Mouse (Mus musculus) granulocyte monocyte progenitor cell, adult 5-6 weeks (primary cell): ENCODE measurements at regions not wholly inside any gene's neighbourhood (a gene's known extent, or its start where the extent isn't known, plus 50 kb on each side); places are given as distances from the start of the nearest gene placed in this dataset.

Source experiments
- ATAC-seq: replicated peaks from 2 replicates; pipeline ENCODE4 v1.8.0; 2016; ENCODE audit warnings: mild to moderate bottlenecking, moderate TSS enrichment, inconsistent platforms; ENCODE audit not compliant: poor library complexity, severe bottlenecking

DNA sequence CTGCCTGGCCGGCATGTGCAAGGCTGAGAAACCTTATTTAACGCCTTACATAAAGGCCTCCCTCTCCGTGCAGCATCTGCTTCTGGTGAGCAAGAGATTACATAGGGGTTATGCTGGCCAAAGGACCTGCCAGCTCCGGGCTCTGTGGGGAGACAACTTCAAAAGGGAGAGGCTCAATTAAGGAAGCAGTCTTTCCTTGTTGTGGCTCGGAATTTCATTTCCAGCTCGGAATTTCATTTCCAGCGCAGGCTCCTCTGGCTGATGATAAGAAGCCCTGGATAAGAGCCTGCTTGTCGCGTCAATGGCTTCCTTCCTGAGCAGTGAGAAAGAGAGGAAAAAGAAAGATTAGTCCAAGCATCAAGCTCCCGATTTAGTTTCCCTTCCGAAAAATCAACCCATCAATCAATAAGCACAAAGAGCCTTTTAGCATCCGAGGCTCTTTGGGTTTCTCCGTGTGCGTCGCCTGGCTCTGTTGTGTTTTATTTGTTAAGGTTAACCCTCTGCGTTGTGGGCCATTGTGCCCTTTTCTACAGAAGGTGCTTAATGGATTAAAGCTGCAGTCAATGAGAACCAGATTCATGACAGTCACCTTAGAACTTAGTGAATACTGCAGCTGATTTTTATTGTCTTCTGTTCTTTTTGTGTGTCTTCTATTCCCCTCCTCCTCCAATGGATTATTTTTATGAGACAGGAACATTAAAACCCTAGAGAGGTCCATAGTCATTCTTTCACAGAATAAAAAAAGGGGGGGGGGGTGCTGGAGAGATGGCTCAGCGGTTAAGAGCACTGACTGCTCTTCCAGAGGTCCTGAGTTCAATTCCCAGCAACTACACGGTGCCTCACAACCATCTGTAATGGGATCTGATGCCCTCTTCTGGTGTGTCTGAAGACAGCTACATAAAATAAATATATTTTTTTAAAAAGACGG, 218.3 kb downstream of the Myo1b start:
- no peak for ATAC-seq

- no peak for ATAC-seq
Observed at GRCm38 (mm10) chr1:51696471-51696870, 218.2 kb upstream of the Nabp1 start.

DNA sequence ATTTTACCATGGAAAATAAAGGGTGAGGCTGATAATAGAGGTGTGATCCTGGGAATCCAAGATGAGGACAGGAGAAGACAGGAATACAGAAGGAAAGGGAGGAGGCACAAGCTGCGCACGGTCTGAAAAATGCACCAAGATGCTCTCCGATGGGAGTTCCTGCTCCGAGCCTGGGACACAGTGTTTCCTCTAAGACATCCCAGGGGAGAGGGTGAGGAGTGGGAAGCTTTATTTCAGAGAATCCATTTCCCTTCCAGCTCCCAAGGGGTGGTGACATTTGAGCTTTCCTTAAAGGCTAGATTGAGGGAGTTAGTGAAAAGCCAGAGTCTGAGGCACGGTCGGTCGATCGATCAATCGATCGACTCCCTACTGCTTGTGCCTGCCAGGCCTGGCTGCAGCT, 212.7 kb upstream of the Nabp1 start:
- no peak for ATAC-seq

GRCm38 (mm10) chr1:51689461-51690223, 211.4 kb upstream of the Nabp1 start:
- ATAC-seq: no peak

GRCm38 (mm10) chr1:51688946-51689345, 210.7 kb upstream of the Nabp1 start:
- ATAC-seq: no peak

GRCm38 (mm10) chr1:51688224-51688545, 210.0 kb upstream of the Nabp1 start:
- no peak for ATAC-seq

- no peak for ATAC-seq
Observed at GRCm38 (mm10) chr1:51687484-51688223, 209.4 kb upstream of the Nabp1 start.

DNA sequence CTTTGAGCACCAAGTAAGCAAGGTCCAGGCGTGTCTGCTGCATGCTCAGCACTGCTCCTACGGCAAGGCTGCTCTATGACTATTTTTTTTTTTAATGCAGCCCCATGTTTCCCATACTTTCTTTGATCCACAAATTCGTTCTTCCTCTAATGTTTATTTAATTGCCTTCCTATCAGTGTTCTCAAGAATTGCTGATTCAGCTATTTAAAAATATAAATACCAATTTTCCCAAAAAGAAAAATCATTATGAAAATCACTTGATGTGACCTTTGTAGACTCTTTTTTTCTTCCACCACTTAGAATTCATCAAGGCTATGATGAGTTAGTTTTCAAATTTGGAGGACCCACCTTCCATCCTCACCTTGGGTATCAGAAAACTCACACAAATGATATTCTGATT, 208.5 kb upstream of the Nabp1 start:
- no peak for ATAC-seq

DNA sequence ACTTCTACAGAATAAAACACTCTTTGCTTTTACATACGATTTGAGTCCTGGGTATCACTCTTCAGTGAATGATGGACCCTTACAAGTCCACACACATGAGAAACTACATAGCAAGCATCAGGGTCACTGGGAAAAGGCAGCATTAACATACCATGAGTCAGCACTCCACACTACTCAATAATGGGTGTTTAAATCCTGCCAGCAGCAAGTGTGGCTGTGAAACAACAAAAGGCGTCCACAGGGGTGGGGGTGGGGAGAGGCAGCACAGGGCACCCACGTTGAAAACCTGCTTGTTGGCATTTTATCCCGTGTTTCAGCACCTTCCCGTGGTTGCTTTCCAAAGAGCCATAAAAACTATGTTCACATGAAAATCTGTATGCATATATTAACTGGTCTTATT, 204.0 kb upstream of the Nabp1 start:
- no peak for ATAC-seq

DNA sequence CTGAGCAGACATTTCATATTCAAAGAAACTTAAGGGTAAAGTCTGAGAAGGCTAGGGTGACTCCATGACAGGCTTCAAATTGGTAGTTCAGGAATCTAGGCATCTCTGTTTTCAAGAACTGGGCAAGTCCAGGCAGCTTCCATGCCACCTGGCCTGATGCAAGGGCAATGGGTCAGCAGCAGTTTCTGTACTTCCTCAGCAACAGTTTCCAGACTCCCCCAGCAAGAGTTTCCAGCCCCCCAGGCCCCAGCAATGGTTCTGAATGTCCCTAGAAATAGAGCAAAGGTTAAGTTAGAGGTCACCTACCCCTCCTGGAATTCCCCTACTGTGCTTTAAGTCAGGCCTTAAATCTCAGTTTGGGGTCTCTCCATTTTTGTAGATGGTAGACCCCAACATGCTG, 203.6 kb upstream of the Nabp1 start:
- ATAC-seq: no peak

- no peak for ATAC-seq
Observed at GRCm38 (mm10) chr1:51680725-51681124, 202.5 kb upstream of the Nabp1 start.

DNA sequence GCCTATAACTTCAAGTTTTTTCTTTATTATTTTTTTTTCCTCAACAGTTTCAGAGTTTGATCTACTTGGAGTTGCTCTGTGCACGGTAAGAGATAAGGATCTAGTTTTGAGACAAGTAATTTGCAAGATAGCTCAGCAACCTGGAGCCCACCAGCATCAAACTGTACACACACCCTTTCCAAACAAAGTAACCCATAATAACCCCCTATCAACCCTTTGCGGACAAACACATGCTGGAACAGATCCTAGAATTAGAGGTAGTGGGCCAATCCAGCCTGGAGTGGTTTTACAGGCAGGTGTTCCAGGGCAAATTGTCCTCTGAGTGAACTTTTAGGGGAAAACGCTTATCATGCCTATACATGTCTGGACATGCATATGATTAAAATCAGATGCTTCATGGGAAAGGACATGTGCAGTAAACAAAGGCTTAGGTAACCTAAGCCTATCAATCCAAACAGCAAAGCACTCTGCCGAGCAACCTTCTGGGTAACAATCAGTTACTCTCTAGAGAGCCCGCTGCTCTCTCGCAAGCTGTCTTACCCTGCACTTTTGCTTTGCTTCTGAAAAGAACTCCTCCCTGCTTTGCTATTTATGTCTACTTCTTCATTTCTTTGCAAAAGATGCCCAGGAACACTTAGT, 200.2 kb upstream of the Nabp1 start:
- no peak for ATAC-seq

GRCm38 (mm10) chr1:51677802-51678201, 199.6 kb upstream of the Nabp1 start:
- no peak for ATAC-seq

GRCm38 (mm10) chr1:51671691-51672090, 193.5 kb upstream of the Nabp1 start:
- no peak for ATAC-seq

GRCm38 (mm10) chr1:51671287-51671686, 193.1 kb upstream of the Nabp1 start:
- peak; percentile 94 for ATAC-seq

GRCm38 (mm10) chr1:51670009-51670408, 191.8 kb upstream of the Nabp1 start:
- peak; percentile 54 for ATAC-seq

GRCm38 (mm10) chr1:51668881-51669280, 190.7 kb upstream of the Nabp1 start:
- ATAC-seq: no peak

- no peak for ATAC-seq
Observed at GRCm38 (mm10) chr1:51660531-51660930, 182.3 kb upstream of the Nabp1 start.

DNA sequence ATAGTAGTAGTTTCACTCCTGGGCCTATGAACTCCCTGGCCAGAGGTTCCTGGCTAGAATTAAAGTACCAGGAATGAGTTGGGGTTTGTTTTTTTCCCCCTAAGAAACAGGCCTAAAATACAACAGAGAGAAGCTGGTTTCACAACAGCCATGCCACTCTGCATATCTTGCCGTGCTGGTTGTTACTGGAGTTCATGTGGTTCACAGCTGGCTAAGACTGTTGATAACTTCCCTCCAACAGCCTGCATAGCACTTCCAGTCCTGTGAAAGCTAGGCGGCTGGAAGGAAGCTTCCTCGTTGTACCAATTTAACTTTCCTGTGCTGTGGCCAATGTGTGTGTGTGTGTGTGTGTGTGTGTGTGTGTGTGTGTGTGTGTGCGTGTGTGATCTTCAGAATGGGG, 179.0 kb upstream of the Nabp1 start:
- peak; percentile 82 for ATAC-seq

DNA sequence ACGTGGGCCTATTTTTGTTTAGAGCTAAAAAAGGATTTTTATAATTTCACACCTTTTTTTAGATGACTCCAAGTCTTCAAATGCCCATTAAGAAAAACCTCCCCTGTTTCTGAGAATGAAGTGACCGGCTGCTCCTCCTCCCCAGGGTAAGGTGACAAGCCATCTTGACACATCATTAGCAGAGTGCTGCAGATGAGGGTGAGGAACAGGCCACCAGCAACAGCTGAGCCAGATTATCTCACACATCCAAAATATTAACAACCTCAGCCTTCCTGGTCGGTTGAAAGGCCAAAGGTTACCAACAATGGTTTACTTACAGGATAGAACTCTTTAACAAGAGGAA, 172.4 kb upstream of the Nabp1 start:
- ATAC-seq: no peak
